Mouse (Mus musculus): ENCODE results near the gene Dkk1.
"Not testable (repeated sequence)": the region's sequence is repeated elsewhere in the genome, so short reads cannot be mapped to it uniquely, and the experiment has no call there.

Dkk1 gene

DNA sequence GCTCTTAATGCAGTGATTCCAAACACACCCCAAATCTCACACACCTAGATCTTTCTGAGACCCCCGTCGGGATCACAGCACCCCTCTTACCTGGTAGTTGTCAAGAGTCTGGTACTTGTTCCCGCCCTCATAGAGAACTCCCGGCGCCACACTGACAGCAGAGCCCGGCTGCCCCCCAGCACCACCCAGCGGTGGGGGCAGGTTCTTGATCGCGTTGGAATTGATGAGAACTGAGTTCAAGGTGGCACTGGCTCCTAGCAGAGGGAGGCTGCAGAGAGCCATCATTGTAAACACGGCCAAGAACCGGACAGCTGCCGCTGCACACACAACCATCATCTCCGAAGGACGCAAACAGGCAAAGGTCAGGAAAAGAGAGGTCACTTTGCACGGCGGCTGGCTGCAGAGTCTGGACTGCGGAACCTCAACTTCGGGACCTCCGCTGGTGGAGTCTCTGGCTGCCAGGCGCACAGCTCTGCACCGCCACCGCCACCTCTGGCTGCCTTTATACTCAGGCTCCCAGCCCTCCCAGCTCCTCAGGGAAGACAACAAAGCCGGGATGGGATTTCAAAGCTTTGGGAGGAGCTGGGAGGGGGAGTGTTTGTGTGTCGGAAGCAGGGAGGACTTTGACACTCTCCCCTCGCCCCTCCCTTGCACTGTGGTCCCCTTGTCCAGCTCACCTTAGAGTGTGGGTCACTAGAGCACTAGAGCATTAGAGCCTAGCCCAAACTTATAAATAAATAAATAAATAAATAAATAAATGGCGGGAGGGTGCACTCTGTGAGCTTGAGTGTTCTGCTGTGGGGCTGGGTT is at the start of gene Dkk1:
Gene Dkk1, minus strand, starts transcription at position 622 of the 810 bp plus-strand sequence.
- no peak for DNase-seq (ENCODE audit: low spot score in 2 of 2)

DNA sequence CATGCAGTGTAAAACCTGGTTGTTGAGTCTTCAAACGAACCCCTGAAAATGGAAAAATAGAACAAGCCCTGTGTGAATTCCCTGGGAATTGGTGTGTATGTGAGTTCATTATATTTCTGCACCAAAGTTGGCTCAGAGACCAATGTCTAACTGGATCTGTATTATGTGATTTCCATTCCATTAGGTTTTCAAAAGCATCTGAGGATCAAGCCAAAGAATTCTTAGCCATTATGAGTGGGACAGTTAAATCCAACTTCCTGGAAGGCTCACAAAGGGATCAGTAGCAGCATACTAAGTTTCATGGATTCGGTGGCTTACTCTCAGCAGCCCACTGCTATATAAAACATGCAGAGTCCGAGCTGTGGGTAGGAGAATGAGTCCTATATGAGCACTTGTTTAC is 36.9 kb upstream of the Dkk1 start:
- no peak for DNase-seq (ENCODE audit: low spot score in 2 of 2)

DNA sequence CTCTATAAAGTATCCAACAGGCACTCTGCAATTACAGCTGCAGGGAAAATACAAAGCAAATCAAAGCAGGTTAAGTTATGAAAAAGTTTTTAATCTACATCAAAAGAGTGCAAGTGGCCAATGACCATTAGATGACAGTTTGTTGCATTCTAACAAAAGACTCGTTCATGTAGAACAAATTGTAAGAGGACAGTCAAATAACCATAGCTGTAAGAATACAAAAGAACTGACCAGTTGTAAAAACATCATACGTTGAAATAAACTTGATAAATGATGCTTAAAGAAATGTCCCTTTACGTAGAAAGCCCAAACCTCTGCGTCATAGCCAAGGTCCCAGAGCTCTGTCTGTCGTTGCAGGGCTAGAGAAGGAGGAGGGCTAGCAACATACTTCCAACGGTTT is 15.1 kb upstream of the Dkk1 start:
- DNase-seq (ENCODE audit: low spot score in 2 of 2), result no peak

DNA sequence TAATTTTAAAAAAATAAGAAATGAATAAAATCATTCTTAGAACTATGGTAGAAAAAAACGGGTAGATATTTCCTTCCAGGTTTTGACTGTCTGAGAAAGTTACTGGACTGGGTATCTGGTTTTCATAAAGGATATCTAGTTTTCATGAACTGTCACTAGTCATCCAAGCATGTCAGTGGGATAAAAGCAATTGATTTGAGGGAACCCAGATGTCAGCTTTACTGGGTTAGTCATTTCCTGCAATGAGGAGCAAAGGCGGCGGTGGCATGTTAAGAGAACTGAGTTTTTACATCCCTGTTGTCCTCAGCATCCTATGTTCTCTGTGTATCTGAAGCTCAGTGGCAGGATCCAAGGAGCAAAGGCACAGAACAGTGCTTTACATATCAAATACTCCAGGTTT is 14.4 kb upstream of the Dkk1 start:
- DNase-seq (ENCODE audit: low spot score in 2 of 2), result no peak

DNA sequence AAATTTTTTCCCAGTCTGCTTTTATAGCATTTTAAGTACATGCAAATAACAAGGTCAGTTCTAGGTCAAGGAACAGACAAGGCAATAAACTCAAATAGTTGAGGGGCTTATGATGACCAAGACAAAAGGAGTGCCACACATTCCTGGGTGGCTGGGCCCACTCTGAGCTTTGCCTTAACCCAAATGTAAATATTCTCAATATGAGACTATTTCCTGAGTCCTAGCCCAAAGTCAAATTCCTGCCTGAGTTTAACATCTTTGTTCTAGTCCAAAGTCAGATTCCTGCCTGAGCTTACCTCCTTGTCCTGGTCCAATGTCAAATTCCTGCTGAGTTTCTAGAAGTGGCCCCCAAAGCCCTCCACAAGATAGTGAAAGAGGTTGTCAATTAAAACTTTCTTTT is 8.6 kb upstream of the Dkk1 start:
- no peak for DNase-seq (ENCODE audit: low spot score in 2 of 2)

DNA sequence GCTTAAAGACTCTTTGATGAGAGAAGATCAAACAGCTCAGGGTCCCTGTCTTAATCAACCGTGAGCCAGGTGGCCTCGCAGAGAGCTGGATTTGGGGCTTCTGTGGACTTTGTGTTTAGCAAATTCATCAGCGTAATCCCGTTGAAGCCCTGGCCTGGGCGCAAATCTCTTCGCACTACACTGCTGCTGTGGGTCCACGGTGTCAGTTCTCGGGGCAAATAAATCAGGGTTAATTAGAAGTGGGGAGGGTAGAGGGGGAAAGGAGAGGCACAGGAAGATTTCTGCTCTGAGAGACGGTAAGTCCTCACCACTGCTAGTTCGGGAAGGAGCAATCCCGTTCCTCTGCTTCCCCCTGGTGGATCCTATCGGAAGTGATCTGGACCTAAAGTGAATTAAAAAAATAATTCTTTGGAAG is 5.0 kb upstream of the Dkk1 start:
- DNase-seq (ENCODE audit: low spot score in 2 of 2), result no peak

DNA sequence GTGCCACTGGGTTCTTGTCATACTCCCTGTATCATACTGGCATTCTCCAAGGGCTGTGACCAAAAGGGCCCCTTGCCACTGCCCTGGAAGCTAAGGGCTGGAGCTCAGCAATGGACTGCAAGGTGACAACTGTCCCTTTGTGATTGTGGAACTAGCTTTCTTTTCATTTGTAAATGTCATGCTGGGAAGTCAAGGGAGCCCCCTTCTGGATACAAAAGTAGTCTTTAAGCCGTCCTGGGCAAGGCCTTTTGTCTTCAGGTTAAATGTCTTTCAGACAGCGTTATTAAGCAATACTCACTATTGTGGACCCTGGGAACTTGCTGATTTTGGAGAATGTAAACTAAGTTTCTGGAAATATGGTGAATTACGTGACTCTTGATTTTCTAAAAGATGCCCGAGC is 4.3 kb upstream of the Dkk1 start:
- no peak for DNase-seq (ENCODE audit: low spot score in 2 of 2)

DNA sequence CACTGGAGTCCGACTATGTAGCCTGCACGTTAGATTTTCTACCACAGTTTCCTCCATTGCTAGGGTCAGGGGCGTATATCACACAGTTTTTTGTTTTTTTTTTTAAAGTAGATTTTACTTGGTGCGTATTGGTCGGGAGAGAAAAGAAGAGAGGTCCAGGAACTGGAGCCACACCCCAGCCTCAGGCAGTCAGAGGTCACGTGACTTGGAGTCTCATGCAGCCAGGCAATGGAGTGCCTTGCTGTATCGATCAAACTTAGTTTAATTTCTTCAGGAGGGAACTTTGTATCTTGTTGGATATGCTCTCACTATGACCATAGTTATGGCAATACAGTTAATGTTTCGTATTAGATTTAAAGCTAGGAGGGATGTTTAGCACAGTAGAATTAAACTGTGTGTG is 2.8 kb upstream of the Dkk1 start:
- no peak for DNase-seq (ENCODE audit: low spot score in 2 of 2)

DNA sequence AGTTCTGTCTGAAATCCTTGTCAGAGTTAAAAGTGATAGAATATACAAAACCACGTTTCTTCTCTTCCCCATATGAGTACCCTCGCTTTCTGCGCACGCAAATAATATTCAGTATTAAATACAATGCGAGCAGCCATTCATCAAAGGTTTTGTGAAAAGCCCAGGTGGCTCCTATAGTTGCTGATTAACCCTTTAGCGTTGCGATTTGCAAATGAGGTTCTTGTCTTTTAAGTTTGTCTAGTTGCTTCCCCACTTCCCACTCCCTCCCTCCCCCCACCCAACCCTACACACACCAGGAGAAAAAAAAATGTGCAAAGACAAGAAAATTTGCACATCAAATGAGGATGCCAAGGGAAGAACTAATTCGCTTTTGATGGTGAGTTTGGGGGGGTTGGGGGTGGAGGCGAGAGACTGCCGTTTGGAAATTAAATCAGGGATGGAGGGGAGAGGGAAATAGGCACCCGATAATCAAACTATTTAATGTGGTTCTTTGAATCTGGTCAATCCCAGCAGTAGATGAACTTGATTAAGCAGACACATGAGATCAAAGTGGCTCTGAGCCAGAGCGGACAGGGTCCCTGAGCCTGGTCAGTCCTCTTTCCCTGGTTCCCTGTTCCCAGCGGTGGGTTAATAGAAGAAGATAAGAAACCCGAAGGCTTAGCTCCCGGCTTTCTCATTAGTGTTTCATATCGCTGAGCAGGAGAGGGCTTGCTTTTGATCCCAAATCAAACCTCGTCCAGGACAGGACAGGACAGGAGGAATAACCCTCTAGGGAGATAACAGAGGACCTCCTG is 586 bp upstream of the Dkk1 start:
- DNase-seq (ENCODE audit: low spot score in 2 of 2), result no peak

DNA sequence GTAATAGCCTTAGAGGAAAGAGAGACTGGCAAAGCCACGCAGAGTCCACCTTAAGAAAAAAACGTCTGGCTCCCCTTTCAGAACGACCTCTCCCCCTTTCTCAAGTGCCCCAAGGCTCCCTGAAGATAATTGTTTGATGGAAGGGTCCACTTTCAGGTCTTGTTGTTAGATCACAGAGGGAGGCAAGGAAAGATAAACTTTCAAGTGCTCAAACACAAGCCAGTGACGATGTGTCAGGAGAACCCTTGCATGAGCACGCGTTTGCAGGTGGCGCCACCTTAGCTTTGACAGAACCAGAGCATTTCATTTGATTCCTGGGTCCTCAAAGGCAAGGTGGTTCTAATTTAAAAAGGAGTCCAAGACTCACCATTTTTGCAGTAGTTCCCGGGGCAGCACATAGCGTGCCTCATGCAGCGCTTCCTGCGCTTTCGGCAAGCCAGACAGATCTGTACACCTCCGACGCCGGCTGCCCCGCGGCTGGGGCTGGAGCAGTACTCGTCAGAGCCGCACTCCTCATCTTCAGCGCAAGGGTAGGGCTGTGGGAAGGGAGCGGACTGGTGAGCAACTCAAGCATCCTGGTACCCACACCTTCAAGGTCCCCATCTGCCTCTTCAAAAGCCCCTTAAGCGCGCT is 938 bp downstream of the Dkk1 start:
- DNase-seq (ENCODE audit: low spot score in 2 of 2), result no peak

DNA sequence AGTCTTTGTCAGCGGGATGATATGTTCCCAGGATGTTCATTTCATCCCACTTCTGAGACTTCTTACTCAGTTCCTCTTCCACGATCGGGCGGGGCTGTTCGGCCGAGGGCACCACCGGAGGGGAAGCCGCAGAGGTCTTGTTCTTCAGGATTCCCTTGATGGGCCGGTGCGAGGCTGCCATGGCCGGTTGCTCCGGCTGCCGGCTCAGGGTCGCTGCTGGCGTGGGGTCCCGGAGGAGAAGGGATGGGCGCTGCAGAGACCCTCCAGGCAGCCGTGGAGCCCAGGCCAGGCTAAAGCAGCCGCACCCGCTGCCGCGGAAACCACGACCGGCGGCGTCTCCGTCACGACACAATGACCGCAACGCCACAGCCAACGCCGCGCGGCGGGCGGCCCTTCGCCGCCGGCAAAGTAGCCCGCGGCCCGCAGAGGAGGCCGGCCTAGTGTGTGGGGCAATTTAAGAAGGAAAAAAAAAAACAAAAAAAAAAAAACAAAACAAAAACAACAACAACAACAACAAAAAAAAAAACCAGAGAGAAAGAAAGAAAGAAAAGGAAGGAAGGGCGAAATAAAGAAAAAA is 10.0 kb downstream of the Dkk1 start:
- DNase-seq (ENCODE audit: low spot score in 2 of 2), result not testable (repeated sequence)

DNA sequence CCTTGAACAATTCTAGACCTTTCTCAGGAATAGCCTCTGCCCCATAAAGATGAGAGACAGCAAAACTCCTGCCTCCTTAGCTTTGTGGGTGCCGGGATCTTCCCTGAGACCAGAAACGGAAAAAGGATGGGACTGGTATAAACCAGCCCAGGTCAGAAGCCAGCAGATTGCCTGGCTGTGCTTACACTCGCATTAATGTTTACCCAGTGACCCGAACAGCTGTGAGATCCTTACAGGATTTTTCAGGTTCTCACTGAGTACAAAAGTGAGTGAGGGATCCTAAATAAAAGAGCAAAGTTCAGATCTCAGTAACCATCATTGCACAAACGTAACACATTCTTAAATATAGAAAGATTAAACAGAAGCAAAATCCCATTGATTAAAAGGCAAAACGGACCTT is 32.7 kb downstream of the Dkk1 start:
- DNase-seq (ENCODE audit: low spot score in 2 of 2), result no peak

DNA sequence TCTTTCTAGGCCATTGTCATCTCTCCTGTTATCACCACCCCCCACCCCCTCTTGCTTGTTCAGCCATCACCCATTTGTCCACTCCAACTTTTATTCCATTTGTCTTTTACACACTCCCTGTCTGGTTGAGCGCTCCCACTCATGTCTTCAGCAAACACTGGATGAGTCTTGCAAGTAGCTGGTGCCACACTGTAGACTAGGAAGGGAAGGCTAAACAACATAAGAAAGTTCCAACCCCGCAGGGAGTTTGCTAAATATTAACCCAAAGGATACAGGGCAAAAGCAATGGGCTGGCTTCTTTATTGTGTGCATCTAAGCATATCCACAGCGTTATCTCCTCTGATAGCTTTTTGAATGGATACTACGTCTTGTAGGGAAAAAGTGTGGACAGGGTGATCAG is 39.0 kb downstream of the Dkk1 start:
- DNase-seq (ENCODE audit: low spot score in 2 of 2), result no peak

DNA sequence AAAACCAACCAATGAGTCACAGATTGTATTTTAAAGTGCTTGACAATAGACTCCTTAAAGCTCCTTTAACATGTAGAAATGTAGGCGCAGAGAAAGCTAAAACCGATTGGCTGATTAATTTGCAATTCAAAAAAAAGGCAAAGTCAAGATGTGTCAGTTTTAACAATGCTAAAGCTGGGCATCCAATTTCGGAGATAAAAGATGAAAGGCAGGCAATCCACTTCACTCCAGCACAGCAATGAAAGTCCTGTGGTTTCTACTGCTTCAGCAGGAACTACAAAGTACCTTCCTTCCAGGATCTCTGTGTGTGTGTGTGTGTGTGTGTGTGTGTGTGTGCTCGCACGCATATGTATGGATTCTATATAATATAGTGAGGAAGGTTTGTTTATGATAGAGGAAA is 44.0 kb downstream of the Dkk1 start:
- DNase-seq (ENCODE audit: low spot score in 2 of 2), result no peak
